Mouse (Mus musculus) thymus, postnatal 4 days (tissue): Measurements from ENCODE around the gene Grk3.
A peak's percentile ranks its signal among the peaks of the same experiment; 100 is the strongest.

Experiments used
- DNase-seq: peaks from one replicate; pipeline ENCODE4 v3.0.0; 2021

The Grk3 gene

DNA sequence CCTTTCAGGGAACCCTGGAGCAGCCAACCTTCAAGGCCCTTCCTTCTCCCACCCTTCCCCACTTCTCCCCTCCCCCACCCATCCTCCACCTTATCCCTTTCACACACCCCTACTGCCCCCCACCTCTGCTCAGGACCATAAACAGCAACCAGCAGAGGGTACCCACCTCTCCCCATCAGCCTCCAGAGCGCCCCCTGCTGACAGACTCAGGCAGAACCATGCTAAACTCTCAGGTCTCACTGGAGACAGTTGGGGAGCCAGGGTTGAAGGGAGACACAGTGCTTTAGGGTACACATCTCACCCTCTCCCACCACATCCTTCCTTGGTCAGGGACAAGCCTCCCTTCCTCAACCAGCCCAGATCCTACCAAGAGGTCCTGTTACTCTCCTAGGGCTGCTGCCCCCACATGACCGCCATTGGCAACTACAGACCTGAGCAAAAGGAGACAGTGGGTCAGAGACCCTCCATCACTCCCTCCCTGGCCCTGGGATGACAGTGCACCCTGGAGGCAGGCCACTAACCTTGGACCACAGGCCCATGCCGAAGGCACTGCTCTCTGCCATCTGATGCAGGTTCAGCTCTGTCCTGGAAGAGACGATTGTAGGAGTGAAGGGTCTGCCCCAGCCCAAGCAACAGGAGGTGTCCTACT is 150.7 kb downstream of the Grk3 start:
- peak; percentile 77 for DNase-seq
